Mouse (Mus musculus) kidney, embryonic 14.5 days (tissue): ENCODE data around the gene Xpnpep1. TPM values are rescaled to one million over a fixed set of nuclear protein-coding genes. Genes with fewer than 3 reads are reported as not detected.
A peak's percentile ranks its signal among the peaks of the same experiment; 100 is the strongest.

ENCODE experiments used
- ATAC-seq: fragments of 200-750 bp; cut with Nextera tagmentation; 2 replicates; pipeline ENCODE4 v1.8.0; 2017; ENCODE audit warnings: moderate number of reproducible peaks, mild to moderate bottlenecking, moderate TSS enrichment, moderate library complexity; ENCODE audit not compliant: low FRiP score, low TSS enrichment
- H3K27ac ChIP-seq: fragments of 300-500 bp; sonication (generic); 2 replicates; pipeline ENCODE4 v1.5.1; 2014; ENCODE audit warnings: low read depth, mild to moderate bottlenecking, low read length, moderate library complexity, mixed read lengths
- H3K27me3 ChIP-seq: fragments of 300-500 bp; sonication (generic); 2 replicates; pipeline ENCODE4 v1.6.1; 2014; ENCODE audit warnings: mild to moderate bottlenecking, low read length; ENCODE audit not compliant: control insufficient read depth, insufficient read depth
- H3K36me3 ChIP-seq: fragments of 300-500 bp; sonication (generic); 2 replicates; pipeline ENCODE4 v1.6.1; 2014; ENCODE audit warnings: low read length, mixed read lengths; ENCODE audit not compliant: control insufficient read depth, insufficient read depth
- H3K4me1 ChIP-seq: fragments of 300-500 bp; sonication (generic); 2 replicates; pipeline ENCODE4 v1.6.1; 2014; ENCODE audit warnings: low read length, mixed read lengths; ENCODE audit not compliant: control insufficient read depth, insufficient read depth
- H3K4me2 ChIP-seq: fragments of 300-500 bp; sonication (generic); replicated peaks from 2 replicates; pipeline ENCODE4 v1.6.1; 2014; ENCODE audit warnings: low read depth, mild to moderate bottlenecking, low read length
- H3K4me3 ChIP-seq: fragments of 300-500 bp; sonication (generic); 2 replicates; pipeline ENCODE4 v1.5.1; 2014; ENCODE audit warnings: mild to moderate bottlenecking, low read length
- H3K9ac ChIP-seq: fragments of 300-500 bp; sonication (generic); 2 replicates; pipeline ENCODE4 v1.6.1; 2014; ENCODE audit warnings: low read depth, mild to moderate bottlenecking, low read length, moderate library complexity
- H3K9me3 ChIP-seq: fragments of 300-500 bp; sonication (generic); 2 replicates; pipeline ENCODE4 v1.6.1; 2016; ENCODE audit warnings: low read length; ENCODE audit not compliant: control insufficient read depth
- WGBS: fragments of 180-500 bp; shearing (Covaris S2); extraction: QIAGEN DNeasy Blood & Tissue Kit; methylation state at CpG from one replicate; pipeline ENCODE4 v1.1.7; 2014; 5-methylcytosine and 5-hydroxymethylcytosine counted together
- polyA plus RNA-seq: library from polyadenylated mRNA; unstranded; fragments of >200 nt; fragmentation: Nextera tagmentation; extraction: Ambion mirVana; gene quantifications from 2 replicates; pipeline ENCODE4 v1.2.1, GENCODE M21; 2014

Gene Xpnpep1
- polyA plus RNA-seq, 1 experiment from 2014 or later: 164 TPM

GRCm38 (mm10) chr19:53002166-53003095, 37.6 kb downstream of the Xpnpep1 start:
- H3K9me3 ChIP-seq: no peaks in the 10 kb centered on the region
- H3K27me3 ChIP-seq: no peaks in the 10 kb centered on the region
- 92% methylated on average over 23 of the region's 23 CpGs for WGBS
- no peak overlapping the region for H3K4me2 ChIP-seq
- H3K4me3 ChIP-seq: no peak overlapping the region
- H3K9ac ChIP-seq: no peak overlapping the region
- peaks cover 82% of the 10 kb centered on the region for H3K36me3 ChIP-seq
- no peak for ATAC-seq
- peaks cover 5% of the 10 kb centered on the region; the same call in 1 of the 2 replicates for H3K4me1 ChIP-seq
- no peak overlapping the region for H3K27ac ChIP-seq

GRCm38 (mm10) chr19:52992880-52993440, 47.1 kb downstream of the Xpnpep1 start:
- Histone ChIP-seq H3K9ac (no peak overlapping the region), H3K9me3 (no peaks in the 10 kb centered on the region), H3K27ac (no peak overlapping the region), H3K4me1 (no peaks in the 10 kb centered on the region), H3K27me3 (no peaks in the 10 kb centered on the region), H3K4me2 (no peak overlapping the region), H3K4me3 (no peak overlapping the region), H3K36me3 (peaks cover 65% of the 10 kb centered on the region)
- ATAC-seq: peak; percentile 79
- WGBS: 72% methylated on average over 11 of the region's 11 CpGs

GRCm38 (mm10) chr19:52991924-52992323, 48.1 kb downstream of the Xpnpep1 start:
- Histone ChIP-seq H3K9me3 (no peaks in the 10 kb centered on the region), H3K4me2 (no peak overlapping the region), H3K4me1 (no peaks in the 10 kb centered on the region), H3K27me3 (no peaks in the 10 kb centered on the region), H3K4me3 (no peak overlapping the region), H3K36me3 (peaks cover 58% of the 10 kb centered on the region), H3K27ac (no peak overlapping the region), H3K9ac (no peak overlapping the region)
- no peak for ATAC-seq
- 87% methylated on average over 10 of the region's 10 CpGs for WGBS

GRCm38 (mm10) chr19:52979020-52979711, 60.8 kb downstream of the Xpnpep1 start:
- ATAC-seq: no peak
- WGBS: 66% methylated on average over 12 of the region's 12 CpGs
- Histone ChIP-seq H3K27ac (no peak overlapping the region), H3K9me3 (no peaks in the 10 kb centered on the region), H3K4me3 (no peak overlapping the region), H3K36me3 (no peaks in the 10 kb centered on the region), H3K27me3 (no peaks in the 10 kb centered on the region), H3K4me1 (no peaks in the 10 kb centered on the region), H3K9ac (no peak overlapping the region), H3K4me2 (no peak overlapping the region)

GRCm38 (mm10) chr19:52975564-52976185, 64.3 kb downstream of the Xpnpep1 start:
- H3K4me3 ChIP-seq: no peak overlapping the region
- H3K9me3 ChIP-seq: no peaks in the 10 kb centered on the region; the same call in 1 of the 2 replicates
- no peaks in the 10 kb centered on the region for H3K27me3 ChIP-seq
- H3K9ac ChIP-seq: no peak overlapping the region
- peak; percentile 62 for ATAC-seq
- H3K27ac ChIP-seq: no peak overlapping the region
- 51% methylated on average over 15 of the region's 15 CpGs for WGBS
- H3K4me1 ChIP-seq: no peaks in the 10 kb centered on the region
- H3K36me3 ChIP-seq: no peaks in the 10 kb centered on the region
- H3K4me2 ChIP-seq: no peak overlapping the region

GRCm38 (mm10) chr19:52966339-52966738, 73.7 kb downstream of the Xpnpep1 start:
- no peak overlapping the region for H3K4me3 ChIP-seq
- WGBS: 82% methylated on average over 8 of the region's 8 CpGs
- no peaks in the 10 kb centered on the region for H3K9me3 ChIP-seq
- no peak overlapping the region for H3K27ac ChIP-seq
- H3K4me2 ChIP-seq: no peak overlapping the region
- H3K27me3 ChIP-seq: no peaks in the 10 kb centered on the region
- H3K9ac ChIP-seq: no peak overlapping the region
- no peak for ATAC-seq
- no peaks in the 10 kb centered on the region for H3K36me3 ChIP-seq
- H3K4me1 ChIP-seq: no peaks in the 10 kb centered on the region

- Histone ChIP-seq H3K27me3 (no peaks in the 10 kb centered on the region), H3K4me3 (no peak overlapping the region), H3K9me3 (no peaks in the 10 kb centered on the region), H3K27ac (no peak overlapping the region), H3K36me3 (no peaks in the 10 kb centered on the region), H3K4me2 (no peak overlapping the region), H3K9ac (no peak overlapping the region), H3K4me1 (no peaks in the 10 kb centered on the region)
- ATAC-seq: no peak
- WGBS: 80% methylated on average over 2 of the region's 2 CpGs
These were observed 77.3 kb downstream of the Xpnpep1 start for GRCm38 (mm10) chr19:52962745-52963144.

- Histone ChIP-seq H3K9ac (peak overlapping the region; percentile 28; the same call in 1 of the 2 replicates), H3K27ac (no peak overlapping the region), H3K27me3 (no peaks in the 10 kb centered on the region), H3K4me1 (no peaks in the 10 kb centered on the region), H3K9me3 (peaks cover 4% of the 10 kb centered on the region; the same call in 1 of the 2 replicates), H3K4me3 (0 out of 2 replicates have a peak overlapping the region, but pooled peaks have one; percentile 18), H3K36me3 (no peaks in the 10 kb centered on the region), H3K4me2 (peak overlapping the region; percentile 40)
- 17% methylated on average over 25 of the region's 25 CpGs for WGBS
- no peak for ATAC-seq
These were observed 117.1 kb downstream of the Xpnpep1 start for GRCm38 (mm10) chr19:52922678-52923495.
